Mouse (Mus musculus) erythroid progenitor cell, adult 5-6 weeks (primary cell): Measurements from ENCODE around the gene Mknk2. TPM values are rescaled to one million over a fixed set of nuclear protein-coding genes. Genes with fewer than 3 reads are reported as not detected.
A peak's percentile ranks its signal among the peaks of the same experiment; 100 is the strongest.
"Not testable (repeated sequence)": the region's sequence is repeated elsewhere in the genome, so short reads cannot be mapped to it uniquely, and the experiment has no call there.

ENCODE experiments used
- ATAC-seq: replicated peaks from 2 replicates; pipeline ENCODE4 v1.8.0; 2016; ENCODE audit warnings: moderate number of reproducible peaks, mild to moderate bottlenecking, moderate TSS enrichment, inconsistent platforms; ENCODE audit not compliant: poor library complexity, low FRiP score, severe bottlenecking
- total RNA-seq, 2 experiments: library from RNA; stranded (forward) in 1 of 2; stranded (reverse) in 1 of 2; fragments of 150-400 nt in 1 of 2; fragments of 186-747, 209-891 nt in 1 of 2; gene quantifications; 2 replicates each; pipeline versions ENCODE4 v1.2.3 to v1.2.4; 2015 to 2017; ENCODE audit warnings: low replicate concordance in 2 of 2

Mknk2 gene
- total RNA-seq, 2 experiments from 2014 or later: 49.4 to 83.0 TPM

DNA sequence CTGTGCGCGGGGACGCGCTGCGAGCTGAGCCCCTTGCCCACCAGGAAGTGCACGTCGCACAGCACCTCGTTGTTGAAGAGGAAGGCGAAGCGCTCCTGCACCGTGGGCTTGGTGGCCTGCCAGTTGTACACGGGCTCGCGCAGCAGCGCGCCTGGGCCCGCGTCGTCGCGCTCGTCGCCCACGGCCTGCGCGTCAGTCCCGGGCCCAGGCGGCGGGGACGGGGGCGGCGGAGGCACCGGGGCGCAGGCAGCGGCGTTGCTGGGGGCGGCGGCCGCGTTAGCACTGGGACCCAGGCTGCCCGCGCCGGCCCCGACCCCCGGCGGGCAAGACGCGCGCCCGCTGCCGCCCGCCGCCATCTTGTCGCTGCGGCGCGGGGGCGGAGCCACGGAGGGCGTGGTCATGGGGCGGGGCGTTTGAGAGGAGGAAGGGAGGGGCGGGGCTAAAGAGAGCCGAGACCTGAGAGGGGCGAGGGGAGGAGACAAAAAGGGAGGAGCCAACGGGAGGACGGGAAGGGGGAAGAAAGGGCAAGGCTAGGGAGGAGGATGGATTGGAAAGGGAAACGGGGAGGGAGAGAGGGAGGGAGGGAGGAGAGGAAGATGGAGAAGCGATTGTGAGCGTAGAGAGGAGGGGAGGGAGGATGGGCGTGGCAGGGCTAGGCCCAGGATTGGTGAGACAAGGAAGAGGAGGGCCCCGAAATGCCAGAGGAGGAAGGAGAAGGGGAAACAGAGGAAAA is 21.6 kb downstream of the Mknk2 start:
- peak; percentile 67 for ATAC-seq

DNA sequence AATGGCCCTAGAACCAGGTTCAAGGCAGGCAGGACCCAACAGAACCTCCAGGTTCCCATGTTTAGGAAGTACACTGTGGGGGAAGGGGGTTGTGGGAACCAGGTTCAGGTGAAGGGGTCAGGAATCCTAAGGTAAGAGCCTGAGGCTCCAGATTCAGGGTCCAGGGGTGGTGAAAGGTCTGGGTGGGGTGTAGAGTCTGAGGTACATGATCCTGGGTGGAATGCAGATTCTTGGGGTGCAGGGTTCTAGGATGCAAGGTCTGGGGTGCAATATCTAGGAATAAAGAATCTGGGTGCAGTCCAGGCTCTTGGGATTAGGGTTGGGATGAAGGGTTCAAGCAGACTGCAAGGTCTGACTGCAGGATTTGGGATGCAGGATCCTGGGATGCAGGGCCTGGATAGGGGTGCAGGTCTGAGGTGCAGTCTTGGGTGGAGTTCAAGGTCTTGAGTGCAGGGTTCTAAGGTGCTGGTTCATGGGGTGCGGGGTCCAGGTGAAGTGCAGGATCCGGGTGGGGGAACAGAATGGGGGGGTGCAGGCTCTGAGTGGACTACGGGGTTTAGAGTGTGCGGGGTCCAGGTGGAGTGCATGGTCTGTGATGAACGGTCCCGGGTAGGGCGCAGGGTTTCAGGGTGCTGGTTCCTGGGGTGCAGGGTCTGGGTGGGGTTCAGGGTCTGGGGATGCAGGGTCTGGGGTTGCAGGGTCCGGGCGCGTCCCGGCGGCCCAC is 22.3 kb downstream of the Mknk2 start:
- ATAC-seq: no peak

DNA sequence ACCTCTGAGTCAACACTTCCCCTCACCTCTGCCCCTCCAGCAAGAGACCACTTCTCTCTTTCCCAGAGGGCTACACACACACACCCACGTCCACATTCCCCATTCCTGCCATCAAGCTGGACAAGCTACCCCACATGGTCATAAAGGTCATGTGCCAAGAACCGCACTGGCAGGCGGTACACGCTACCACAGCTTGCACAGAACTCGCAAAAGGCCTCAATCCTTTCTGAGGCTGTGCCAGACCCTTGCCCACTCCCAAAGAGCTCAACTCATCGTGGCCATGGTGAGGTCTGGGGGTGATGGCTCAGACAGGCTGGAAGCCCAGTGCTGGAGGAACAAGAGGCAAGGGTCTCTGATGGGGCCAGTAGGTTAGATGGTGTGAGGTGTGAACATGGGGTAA is 23.0 kb downstream of the Mknk2 start:
- no peak for ATAC-seq

DNA sequence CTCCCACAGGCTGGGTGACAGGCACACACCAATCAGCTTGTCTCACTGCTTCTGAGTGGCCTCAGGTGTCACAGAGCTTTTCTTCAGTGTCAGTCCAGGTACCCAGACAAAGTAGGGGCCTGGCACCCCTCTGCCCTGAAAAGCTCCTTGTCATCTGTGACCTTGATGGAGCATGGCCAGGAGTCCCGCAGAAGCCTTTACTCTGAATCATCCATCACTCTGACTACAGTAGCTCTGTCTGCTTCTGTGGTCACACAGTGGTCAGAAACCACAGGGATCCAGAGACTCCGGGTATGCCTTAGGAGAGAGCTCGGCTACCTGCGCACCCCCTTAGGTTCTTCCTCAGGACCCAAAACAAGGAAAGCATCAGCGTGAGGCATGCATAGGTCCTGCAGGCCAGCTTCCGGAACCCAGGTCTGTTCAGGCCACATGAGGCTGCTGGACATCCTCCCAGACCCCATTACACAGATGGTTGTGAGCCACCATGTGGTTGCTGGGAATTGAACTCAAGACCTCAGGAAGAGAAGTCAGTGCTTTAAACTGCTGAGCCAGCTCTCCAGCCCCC is 24.7 kb downstream of the Mknk2 start:
- ATAC-seq: no peak

DNA sequence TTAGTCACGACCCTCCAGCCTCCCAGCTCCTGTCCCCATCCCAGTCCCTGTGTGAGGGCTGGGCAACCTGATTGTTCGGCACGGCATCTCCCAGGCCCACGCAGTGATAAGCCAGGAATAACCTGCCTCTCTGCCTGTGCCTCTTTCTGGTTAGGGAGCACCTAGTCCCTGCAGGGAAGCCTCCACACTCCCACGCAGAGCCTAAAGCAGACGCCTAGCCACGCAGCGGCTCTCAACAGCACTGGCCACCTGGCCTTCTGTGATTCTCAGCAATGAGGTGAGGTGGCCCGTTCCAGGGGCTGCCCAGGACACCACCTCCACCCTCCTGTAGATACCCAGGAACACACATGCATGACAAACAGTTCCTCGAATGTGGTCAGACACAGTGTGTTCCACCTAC is 27.5 kb downstream of the Mknk2 start:
- ATAC-seq: no peak

DNA sequence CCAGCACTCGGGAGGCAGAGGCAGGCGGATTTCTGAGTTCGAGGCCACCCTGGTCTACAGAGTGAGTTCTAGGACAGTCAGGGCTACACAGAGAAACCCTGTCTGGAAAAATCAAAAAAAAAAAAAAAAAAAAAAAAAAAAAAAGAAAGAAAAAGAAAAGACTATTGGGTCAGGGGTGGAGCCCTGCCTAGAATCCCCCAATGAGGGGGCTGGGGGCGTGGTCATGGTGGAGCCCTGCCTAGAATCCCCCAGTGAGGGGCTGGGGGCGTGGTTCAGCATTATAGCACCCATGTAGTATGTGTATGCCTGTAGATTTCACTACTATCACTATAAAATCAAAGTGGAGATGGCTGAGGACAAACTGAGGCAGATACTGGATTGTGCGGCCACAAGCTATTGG is 28.0 kb downstream of the Mknk2 start:
- ATAC-seq: not testable (repeated sequence)

DNA sequence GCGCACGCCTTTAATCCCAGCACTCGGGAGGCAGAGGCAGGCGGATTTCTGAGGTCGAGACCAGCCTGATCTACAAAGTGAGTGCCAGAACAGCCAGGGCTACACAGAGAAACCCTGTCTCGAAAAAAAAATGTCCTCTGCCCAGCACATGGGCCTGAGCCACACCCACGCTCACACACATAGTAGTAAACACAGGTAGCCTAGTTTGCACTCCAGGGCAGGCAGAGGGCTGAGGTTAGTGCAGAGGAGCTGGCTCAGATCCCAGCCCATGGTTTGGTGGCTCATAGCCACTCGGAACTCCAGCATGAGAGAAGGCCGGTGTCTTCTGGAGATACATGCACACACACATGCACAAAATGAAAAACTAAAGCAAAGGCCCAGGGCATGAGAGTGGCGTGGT is 31.0 kb downstream of the Mknk2 start:
- no peak for ATAC-seq

DNA sequence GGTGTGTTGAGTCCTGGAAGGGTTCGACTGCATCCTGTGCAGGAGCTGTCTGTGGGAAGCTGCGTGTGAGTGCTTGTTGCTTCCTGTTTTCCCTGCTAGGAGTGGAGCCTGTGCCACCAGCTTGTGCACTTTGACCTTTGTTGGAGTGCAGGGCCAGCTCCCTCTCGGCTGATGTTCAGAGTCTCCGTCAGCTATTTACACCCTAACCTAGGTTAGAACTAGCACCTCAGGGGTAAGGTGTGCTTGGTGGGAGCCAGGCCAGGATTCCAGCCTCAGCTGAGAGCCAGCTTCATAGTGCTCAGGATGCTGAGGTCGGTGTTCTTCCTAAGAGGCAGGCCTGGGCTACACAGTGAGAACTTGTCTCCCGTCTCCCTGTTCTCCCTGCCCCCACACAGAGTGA is 42.6 kb downstream of the Mknk2 start:
- ATAC-seq: no peak

DNA sequence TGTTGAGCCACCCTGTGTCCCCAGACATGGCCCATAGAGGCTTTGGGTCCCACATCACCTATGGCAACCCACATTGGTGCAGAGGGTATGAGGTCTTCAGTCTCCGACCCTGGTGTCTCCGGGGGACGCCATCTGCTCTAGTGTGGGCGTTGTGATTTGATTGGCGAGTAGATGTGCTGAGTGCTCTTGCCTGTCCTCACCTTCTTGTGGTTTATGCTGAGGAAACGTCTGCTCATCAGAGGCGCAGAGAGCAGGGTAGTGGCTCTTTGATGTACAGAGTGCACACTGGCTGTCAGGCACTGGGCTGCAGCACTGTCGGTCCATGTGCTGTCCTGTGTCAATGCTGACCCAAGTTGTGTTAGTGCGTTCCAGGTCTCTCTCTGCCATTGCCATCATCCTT is 49.0 kb downstream of the Mknk2 start:
- ATAC-seq: no peak

DNA sequence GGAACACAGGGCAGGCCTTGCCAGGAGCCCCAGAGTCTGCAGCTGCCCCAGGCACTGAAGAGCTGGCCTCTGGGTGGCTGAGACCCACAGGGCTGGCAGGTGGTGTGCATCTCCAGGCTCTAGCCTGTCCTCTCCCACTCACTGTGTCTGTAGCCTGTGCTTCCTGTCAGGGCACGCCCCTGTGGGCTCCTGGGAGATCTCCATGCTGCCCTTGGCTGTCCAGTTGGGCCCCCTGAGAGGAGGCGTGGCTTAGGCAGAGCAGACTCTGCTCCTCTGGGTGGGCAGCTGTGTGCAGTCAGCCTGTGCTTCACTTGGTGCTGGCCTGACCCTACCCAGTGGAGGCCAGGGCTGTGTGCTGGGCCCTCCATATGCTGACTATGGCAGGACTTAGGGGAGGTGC is 50.2 kb downstream of the Mknk2 start:
- ATAC-seq: no peak

DNA sequence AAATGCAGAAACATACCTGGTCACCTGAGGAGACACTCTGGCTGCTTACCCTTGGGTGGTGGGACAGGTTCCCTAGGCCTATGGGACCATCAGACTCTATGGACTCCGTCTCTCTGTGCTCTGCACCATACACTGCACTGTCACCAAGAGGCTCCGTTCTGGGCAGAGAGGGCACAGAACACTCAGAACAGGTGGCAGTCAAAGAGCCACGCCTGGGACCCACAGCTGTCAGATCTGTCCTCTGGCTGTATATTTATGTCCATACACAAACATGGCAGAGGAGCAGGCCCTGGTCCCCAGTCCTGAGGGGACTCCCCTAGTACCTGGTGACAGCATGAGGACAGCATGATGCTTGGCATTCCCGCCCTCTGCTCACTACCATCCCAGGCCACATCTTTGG is 52.1 kb downstream of the Mknk2 start:
- ATAC-seq: no peak

DNA sequence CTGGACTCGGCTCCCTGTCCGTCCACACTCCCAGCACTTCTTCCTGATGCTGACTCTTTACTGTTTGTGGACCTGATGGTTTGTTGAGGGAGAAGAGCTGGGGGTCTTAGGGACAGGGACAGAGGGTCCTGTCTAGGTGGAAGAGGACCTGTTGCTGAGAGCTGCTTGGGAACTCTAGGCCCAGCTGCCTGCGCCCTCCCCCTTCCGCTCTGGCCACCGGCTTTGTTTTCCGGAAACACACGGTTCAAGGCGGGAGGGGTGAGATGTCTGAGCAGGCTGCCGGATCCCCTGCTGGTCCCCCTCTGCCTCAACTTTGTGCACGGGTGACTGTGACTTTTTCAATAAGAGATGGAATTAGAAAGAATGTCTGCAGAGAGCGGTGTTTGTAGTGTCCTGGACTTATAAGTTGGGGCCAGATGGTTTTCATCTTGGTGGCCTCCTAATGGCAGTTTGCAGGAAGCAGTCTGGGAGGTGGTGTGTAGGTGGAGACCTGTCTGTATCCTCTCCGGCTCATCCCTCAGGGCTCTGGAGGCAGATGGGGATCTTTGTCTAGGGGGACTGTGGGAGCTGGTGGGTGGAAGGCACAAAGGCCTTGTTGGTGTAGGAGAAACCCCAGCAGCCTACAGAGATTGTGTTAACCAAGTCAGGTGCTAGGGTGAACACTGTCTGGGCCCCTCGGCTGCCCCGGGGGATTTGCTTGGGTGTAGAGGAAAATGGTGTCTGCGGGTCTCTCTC is 54.3 kb downstream of the Mknk2 start:
- 0 out of 2 replicates have a peak, but pooled peaks have one; percentile 7 for ATAC-seq

DNA sequence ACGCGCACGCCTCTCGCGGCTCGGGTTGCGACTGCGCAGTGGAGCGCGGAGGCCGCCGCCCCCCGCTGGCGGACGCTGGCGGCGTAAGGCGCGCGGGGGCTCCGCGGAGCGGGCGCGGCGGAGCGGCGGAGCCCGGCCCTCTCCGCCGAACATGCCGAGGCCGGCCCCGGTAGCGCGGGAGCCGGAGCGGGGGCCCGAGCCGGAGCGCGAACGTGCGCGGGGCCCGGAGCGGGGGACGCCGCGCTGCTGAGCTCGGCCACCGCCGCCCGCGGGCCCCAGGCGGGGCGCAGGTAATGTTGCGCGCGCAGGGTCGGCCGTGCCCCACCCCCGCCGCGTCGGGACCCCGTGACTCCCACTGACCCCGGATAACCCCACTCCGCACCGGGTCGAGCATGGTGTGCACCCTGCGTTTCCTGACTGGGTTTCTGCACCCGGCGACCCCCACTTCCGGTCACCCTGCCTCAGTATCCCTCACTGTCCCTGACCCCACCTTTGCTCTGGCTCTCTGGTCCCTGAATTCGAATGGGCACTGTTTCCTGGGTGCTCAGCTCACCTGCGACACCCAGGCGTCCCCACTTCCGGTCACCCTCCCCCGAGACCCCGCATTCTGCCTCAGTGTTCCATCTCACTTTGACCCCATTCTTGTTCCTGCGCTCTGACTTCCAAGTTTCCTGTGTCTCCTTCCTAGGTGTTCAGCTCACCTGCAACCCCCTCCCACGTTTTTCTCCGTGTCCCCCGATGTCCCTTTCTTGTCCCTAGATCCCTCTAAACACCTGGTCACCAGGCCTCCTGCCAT is 55.1 kb downstream of the Mknk2 start, which contains the start of gene Csnk1g2:
Gene Csnk1g2, plus strand, starts transcription at position 178 of the 796 bp plus-strand sequence.
- ATAC-seq: no peak

DNA sequence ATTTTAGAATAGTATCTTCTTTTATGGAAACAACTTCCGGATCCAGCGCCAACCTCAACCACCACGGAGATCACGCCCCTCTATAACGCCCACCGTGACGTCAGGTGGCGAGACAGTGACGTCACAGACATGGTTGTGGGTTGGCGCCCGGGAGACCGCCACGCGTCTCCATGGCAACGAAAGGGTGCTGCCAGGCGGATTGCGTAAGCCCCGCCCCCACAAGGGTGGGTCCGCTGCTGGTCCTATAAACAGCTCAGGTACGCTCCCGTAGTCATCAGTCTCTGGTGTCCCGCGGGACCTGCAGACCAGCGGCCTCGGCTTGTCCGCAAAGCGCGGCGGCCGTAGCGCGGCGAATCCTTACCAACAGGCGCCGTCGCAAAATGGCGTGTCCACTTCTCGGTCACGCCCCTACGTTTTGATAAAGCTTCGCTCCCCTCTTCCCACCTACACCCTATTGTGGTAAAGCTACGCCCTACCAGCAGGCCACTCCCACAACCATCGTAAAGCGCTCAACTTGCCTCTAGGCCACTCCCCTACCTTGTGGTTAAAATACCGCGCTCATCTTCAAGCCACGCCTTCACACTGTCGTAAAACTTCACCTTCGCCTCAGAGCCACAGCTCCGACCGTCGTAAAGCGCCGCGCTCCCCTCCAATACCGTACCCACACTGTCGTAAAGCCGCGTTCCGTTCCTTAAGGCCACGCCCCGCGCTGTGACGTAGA is 55.8 kb downstream of the Mknk2 start:
- ATAC-seq: peak; percentile 81

DNA sequence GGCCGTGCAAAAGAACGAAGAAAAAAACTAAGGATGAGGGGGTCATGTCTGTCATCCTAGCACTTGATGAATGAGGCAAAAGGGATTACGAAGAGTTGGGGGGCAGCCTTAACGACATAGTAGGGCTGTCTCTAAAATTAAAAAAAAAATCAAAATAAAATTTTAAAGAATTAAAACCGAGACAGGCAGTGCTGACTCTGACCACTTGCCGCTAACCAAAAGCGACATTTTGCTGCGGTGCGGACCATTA is 56.3 kb downstream of the Mknk2 start:
- ATAC-seq: no peak

DNA sequence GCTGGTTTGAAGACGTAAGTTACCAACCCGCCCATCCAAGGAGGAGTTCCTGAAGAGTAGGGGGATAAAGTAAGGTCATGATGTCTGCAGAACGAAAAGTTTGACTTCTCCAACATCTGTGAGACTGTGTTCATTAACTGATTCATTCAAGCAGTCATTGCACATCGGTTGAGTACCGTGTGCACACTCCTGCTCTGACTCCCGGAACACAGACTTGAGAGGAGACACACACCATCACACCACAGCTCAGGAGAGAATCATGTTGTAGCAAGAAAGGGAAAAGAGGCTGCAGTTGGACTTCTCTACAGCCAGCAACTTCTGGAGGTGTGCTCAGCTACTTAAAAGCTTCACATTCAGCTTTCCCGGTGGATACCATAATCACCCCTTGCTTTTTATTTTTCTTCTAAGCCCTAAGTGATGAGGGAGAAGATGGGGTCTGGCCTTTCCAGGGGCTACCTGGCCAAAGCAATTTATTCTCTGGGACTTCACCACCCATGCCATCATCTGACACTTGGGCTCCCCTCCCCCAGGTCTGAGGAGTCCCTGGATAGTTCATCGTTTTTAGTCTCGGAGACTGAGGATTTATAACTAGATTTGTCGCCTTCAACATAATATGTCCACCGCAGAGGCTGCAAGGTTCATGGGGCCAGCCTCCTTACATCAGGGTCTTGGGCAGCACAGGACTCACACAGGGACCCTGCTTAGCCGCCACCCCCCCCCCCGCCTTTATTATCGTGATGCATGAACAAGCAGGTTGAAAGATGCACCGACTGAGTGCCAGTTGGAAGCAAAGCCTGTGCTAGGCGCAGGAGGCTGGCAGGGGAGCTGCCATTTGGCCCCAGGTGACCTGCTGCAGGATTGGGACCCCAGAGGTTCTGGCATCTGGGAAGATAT is 56.9 kb downstream of the Mknk2 start:
- no peak for ATAC-seq

DNA sequence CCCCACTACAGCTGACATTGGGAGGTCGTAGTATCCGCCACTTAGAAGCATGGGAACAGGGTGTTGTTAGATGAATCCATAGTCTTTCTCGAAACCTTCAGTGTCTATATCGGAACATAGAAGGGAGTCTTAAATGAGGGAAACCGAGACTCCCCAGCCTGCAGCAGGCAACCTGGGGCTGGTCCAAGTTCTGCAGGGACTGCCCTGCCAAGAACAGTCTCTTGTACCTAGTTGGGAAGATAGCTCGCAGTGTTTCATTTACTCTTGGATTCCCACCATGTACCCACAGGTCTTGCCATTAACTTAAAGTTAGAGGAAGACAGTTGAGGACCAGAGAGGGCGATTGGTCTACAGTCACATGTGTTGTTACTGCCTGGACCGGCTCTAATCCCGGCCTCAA is 57.5 kb downstream of the Mknk2 start:
- ATAC-seq: no peak

DNA sequence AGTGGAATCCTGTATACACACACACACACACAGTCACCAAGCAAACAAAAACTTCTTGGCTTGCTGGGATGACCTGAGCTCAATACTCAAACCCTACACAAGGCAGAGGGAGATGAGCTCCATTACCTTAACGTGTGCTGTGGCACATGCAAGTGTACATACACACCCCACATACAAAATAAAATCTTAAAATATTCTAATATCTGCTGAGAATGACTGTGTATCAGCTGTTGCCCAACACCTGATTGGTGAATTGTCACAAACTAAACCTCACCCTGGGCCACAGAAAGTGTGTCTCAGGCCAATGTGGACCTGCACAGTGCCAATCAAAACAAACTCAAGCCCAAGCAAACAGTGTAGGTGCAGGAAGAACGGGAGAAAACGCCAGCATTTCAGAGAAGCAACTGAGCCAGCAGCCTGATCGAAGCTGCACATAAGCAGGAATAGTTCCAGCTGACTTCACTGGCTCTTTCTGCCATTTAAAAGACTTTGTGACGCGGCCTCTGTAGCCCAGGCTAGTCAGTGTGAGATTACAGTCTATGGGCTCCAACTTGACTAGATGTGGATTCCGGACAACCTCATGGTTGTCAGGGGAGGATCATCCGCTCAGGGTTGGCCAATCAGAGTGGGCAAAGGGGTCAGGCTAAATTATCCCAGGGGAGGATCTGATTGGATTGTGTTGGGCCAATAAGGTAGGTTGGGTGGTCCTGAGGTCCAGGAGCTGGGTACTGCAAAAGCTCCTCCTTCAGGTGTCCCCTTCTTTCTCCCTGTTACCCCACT is 58.3 kb downstream of the Mknk2 start:
- ATAC-seq: no peak
